Mouse (Mus musculus) embryonic fibroblast, embryonic 13.5 days (primary cell): ENCODE data around the gene Hip1r.

Experiments
- CTCF ChIP-seq: IDR thresholded peaks from 2 replicates; pipeline ENCODE4 v1.5.1; 2011; ENCODE audit warnings: mild to moderate bottlenecking, control low read depth, low read length, moderate library complexity, borderline replicate concordance; ENCODE audit not compliant: insufficient read depth
- POLR2A ChIP-seq: IDR thresholded peaks from 2 replicates; pipeline ENCODE4 v1.6.1; 2011; ENCODE audit warnings: low read depth, mild to moderate bottlenecking, control low read depth, low read length, moderate library complexity

GRCm38 (mm10) chr5:124041097-124041496 is 67.7 kb downstream of the Hip1r start:
- TF ChIP-seq POLR2A (no peak), CTCF (no peak)
